Mouse (Mus musculus): Measurements from ENCODE around the gene Atp8b2.

The Atp8b2 gene

GRCm38 (mm10) chr3:89957880-89958279, 5.4 kb downstream of the Atp8b2 start:
- no peak for DNase-seq

GRCm38 (mm10) chr3:89956177-89956971, 6.9 kb downstream of the Atp8b2 start:
- DNase-seq = no peak

GRCm38 (mm10) chr3:89953420-89953819, 9.9 kb downstream of the Atp8b2 start:
- peak; percentile 86 for DNase-seq

GRCm38 (mm10) chr3:89948655-89949054, 14.7 kb downstream of the Atp8b2 start:
- no peak for DNase-seq

GRCm38 (mm10) chr3:89948021-89948420, 15.3 kb downstream of the Atp8b2 start:
- DNase-seq = no peak

- DNase-seq = no peak
Observed at GRCm38 (mm10) chr3:89945026-89945425, 18.3 kb downstream of the Atp8b2 start.

- DNase-seq = no peak
Observed at GRCm38 (mm10) chr3:89942894-89943293, 20.4 kb downstream of the Atp8b2 start.

- DNase-seq = no peak
Observed at GRCm38 (mm10) chr3:89936495-89936894, 26.8 kb downstream of the Atp8b2 start.

GRCm38 (mm10) chr3:89932925-89933324, 30.4 kb downstream of the Atp8b2 start:
- no peak for DNase-seq

GRCm38 (mm10) chr3:89928956-89929355, 34.4 kb downstream of the Atp8b2 start:
- DNase-seq = no peak

GRCm38 (mm10) chr3:89926440-89926839, 36.9 kb downstream of the Atp8b2 start:
- DNase-seq = no peak

GRCm38 (mm10) chr3:89920711-89921110, 42.6 kb downstream of the Atp8b2 start:
- DNase-seq = no peak

- no peak for DNase-seq
Observed at GRCm38 (mm10) chr3:89917408-89917807, 45.9 kb downstream of the Atp8b2 start.

- no peak for DNase-seq
Observed at GRCm38 (mm10) chr3:89916622-89917021, 46.7 kb downstream of the Atp8b2 start.

- no peak for DNase-seq
Observed at GRCm38 (mm10) chr3:89914700-89915099, 48.6 kb downstream of the Atp8b2 start.

GRCm38 (mm10) chr3:89912543-89913391, 50.5 kb downstream of the Atp8b2 start, which contains the start of gene Il6ra:
Il6ra (minus strand) TSS chr3:89913196.
- peak; percentile 80 for DNase-seq

GRCm38 (mm10) chr3:89912108-89912542, 51.2 kb downstream of the Atp8b2 start:
- no peak for DNase-seq

- DNase-seq = no peak
Observed at GRCm38 (mm10) chr3:89911207-89911606, 52.1 kb downstream of the Atp8b2 start.

GRCm38 (mm10) chr3:89909703-89910542, 53.4 kb downstream of the Atp8b2 start:
- DNase-seq = no peak

- no peak for DNase-seq
Observed at GRCm38 (mm10) chr3:89908836-89909235, 54.5 kb downstream of the Atp8b2 start.

- DNase-seq = no peak
Observed at GRCm38 (mm10) chr3:89907846-89908245, 55.5 kb downstream of the Atp8b2 start.

GRCm38 (mm10) chr3:89899511-89899908, 63.8 kb downstream of the Atp8b2 start:
- no peak for DNase-seq
